Mouse (Mus musculus): ENCODE measurements at regions not wholly inside any gene's neighbourhood (a gene's known extent, or its start where the extent isn't known, plus 50 kb on each side); places are given as distances from the start of the nearest gene placed in this dataset.

GRCm38 (mm10) chr1:35428126-35428840 is 578.5 kb downstream of the Plekhb2 start:
- TF ChIP-seq POLR2A (IDR thresholded peaks at IDR 0.05; ENCODE audit: borderline replicate concordance, insufficient read depth, low read length) (no peak), CTCF (IDR thresholded peaks at IDR 0.05; ENCODE audit: borderline replicate concordance, insufficient read depth, low read depth, low read length) (no peak)
